Mouse (Mus musculus): ENCODE data around the gene Gm9918. TPM values are rescaled to one million over a fixed set of nuclear protein-coding genes. Genes with fewer than 3 reads are reported as not detected.

The Gm9918 gene
- polyA plus RNA-seq, 2 experiments = 0.04 TPM

GRCm38 (mm10) chr15:102246866-102247251, 23.5 kb upstream of the Gm9918 start:
- Histone ChIP-seq H3K9me3 (ENCODE audit: control insufficient read depth, low read length) (no peaks in the 10 kb centered on the region), H3K36me3 (replicated peaks; ENCODE audit: control insufficient read depth, insufficient read depth, low read depth) (no peaks in the 10 kb centered on the region), H3K27ac (no peak overlapping the region), H3K4me2 (ENCODE audit: low read depth) (peak overlapping the region; percentile 62), H3K4me1 (replicated peaks; ENCODE audit: control insufficient read depth in 2 of 2, insufficient read depth in 2 of 2, low read length in 1 of 2) (peaks cover 0 to 15% of the 10 kb centered on the region in 2 experiments; a peak in 2 of 4 replicates), H3K4me3 (ENCODE audit: insufficient read depth in 1 of 2, low read depth in 2 of 2, low read length in 2 of 2) (peak overlapping the region; percentile 51 to 64), H3K9ac (replicated peaks) (no peak overlapping the region), H3K27me3 (ENCODE audit: control insufficient read depth, insufficient read depth, low read length) (peaks cover 71% of the 10 kb centered on the region)
- DNase-seq (ENCODE audit: low read depth in 3 of 3, low spot score in 3 of 3) (peak in 2 of 3 experiments; percentile 24 to 46), ATAC-seq (ENCODE audit: insufficient read depth) (peak; percentile 53)
- under 1% methylated on average over 35 of the region's 35 CpGs for WGBS (ENCODE audit: insufficient replicate concordance)
- TF ChIP-seq CTCF (IDR thresholded peaks at IDR 0.05; ENCODE audit: low read depth) (no peak), EP300 (IDR thresholded peaks at IDR 0.05; ENCODE audit: low read depth) (no peak)

DNA sequence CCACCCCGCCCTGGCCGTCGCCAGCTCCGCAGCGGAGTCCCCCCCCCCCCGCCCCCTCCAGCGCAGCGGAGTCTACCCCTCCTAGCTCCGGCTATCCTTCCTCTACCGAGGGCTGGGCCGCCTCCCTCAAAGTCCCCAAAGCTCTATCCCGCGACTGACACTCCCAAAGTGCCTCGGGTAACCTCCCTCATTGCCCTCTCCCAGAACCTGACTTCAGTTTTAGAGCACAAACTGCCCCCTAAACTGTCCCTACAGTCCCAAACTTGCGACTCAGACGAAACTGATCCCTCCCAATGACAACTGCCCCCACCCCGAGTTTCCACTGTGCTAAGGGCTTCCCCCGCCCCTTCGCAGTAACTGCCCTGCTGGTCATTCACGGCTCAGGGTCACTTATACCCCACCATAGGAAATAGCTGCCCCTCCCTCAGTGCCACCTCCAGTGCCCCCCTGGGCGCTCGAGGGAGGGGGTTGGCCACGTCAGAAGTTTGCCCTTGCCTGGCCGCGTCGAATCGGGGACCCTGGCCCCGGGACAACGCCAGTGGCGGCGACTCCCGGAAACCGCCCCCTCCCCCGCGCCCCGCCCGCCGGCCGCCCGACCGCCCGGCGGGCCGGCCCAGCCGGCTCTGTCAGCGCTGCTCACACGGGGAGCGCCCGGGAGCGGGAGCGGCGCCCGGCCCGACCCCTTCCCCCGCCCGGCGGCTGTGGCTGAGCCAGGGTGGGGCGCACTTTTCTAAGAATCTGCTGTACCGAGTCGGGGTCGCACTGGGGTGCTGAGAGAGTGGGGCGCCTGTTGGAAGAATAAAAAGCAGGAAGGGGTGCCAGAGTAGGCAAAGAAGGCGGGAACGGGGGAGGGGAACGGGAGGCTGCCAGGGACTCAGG, 22.9 kb upstream of the Gm9918 start:
- peak; percentile 40 for ATAC-seq (ENCODE audit: insufficient read depth)
- under 1% methylated on average over 63 of the region's 65 CpGs for WGBS (ENCODE audit: insufficient replicate concordance)
- peaks cover 0 to 14% of the 10 kb centered on the region in 2 experiments; a peak in 2 of 4 replicates for H3K4me1 ChIP-seq (replicated peaks; ENCODE audit: control insufficient read depth in 2 of 2, insufficient read depth in 2 of 2, low read length in 1 of 2)
- DNase-seq (ENCODE audit: low read depth in 3 of 3, low spot score in 3 of 3) = no peak
- TF ChIP-seq CTCF (IDR thresholded peaks at IDR 0.05; ENCODE audit: low read depth) (no peak), EP300 (IDR thresholded peaks at IDR 0.05; ENCODE audit: low read depth) (no peak)
- H3K4me2 ChIP-seq (ENCODE audit: low read depth) = peak overlapping the region; percentile 62
- peaks cover 71% of the 10 kb centered on the region for H3K27me3 ChIP-seq (ENCODE audit: control insufficient read depth, insufficient read depth, low read length)
- H3K27ac ChIP-seq = no peak overlapping the region; the same call in 1 of the 2 replicates
- no peak overlapping the region for H3K9ac ChIP-seq (replicated peaks)
- H3K36me3 ChIP-seq (replicated peaks; ENCODE audit: control insufficient read depth, insufficient read depth, low read depth) = no peaks in the 10 kb centered on the region
- H3K9me3 ChIP-seq (ENCODE audit: control insufficient read depth, low read length) = no peaks in the 10 kb centered on the region
- peak overlapping the region; percentile 51 to 58 for H3K4me3 ChIP-seq (ENCODE audit: insufficient read depth in 1 of 2, low read depth in 2 of 2, low read length in 2 of 2)

- TF ChIP-seq EP300 (IDR thresholded peaks at IDR 0.05; ENCODE audit: low read depth) (no peak), CTCF (IDR thresholded peaks at IDR 0.05; ENCODE audit: low read depth) (no peak)
- H3K4me3 ChIP-seq (ENCODE audit: insufficient read depth in 1 of 2, low read depth in 2 of 2, low read length in 2 of 2) = peak overlapping the region; percentile 37 to 51
- H3K36me3 ChIP-seq (replicated peaks; ENCODE audit: control insufficient read depth, insufficient read depth, low read depth) = no peaks in the 10 kb centered on the region
- peaks cover 0 to 11% of the 10 kb centered on the region in 2 experiments; a peak in 2 of 4 replicates for H3K4me1 ChIP-seq (replicated peaks; ENCODE audit: control insufficient read depth in 2 of 2, insufficient read depth in 2 of 2, low read length in 1 of 2)
- peaks cover 70% of the 10 kb centered on the region for H3K27me3 ChIP-seq (ENCODE audit: control insufficient read depth, insufficient read depth, low read length)
- 11% methylated on average over 8 of the region's 8 CpGs for WGBS (ENCODE audit: insufficient replicate concordance)
- no peak for DNase-seq (ENCODE audit: low read depth in 3 of 3, low spot score in 3 of 3)
- H3K9me3 ChIP-seq (ENCODE audit: control insufficient read depth, low read length) = no peaks in the 10 kb centered on the region
- H3K27ac ChIP-seq = no peak overlapping the region
- no peak for ATAC-seq (ENCODE audit: insufficient read depth)
- peak overlapping the region; percentile 62 for H3K4me2 ChIP-seq (ENCODE audit: low read depth)
- no peak overlapping the region for H3K9ac ChIP-seq (replicated peaks)
Measured at GRCm38 (mm10) chr15:102248131-102248811, 22.1 kb upstream of the Gm9918 start.

DNA sequence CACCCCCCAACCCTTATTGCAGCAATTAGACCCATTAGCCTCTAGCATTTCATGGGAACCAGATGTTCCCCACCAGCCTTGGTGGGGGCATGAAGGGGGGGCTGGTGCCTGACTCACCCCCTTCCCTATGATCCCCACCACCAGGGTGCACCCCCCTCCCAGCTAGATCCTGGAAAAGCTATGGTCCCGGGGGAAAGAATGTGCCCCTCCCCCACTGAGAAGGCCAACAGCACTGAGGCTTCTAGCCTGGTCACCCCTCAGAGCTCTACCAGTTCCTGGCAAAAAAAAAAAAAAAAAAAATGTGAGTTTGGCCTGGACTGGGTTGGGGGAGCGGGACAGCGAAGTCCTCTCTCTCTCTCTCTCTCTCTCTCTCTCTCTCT, 21.6 kb upstream of the Gm9918 start:
- Histone ChIP-seq H3K9me3 (ENCODE audit: control insufficient read depth, low read length) (no peaks in the 10 kb centered on the region), H3K27me3 (ENCODE audit: control insufficient read depth, insufficient read depth, low read length) (peaks cover 67% of the 10 kb centered on the region), H3K4me1 (replicated peaks; ENCODE audit: control insufficient read depth in 2 of 2, insufficient read depth in 2 of 2, low read length in 1 of 2) (peaks cover 0 to 11% of the 10 kb centered on the region in 2 experiments; a peak in 2 of 4 replicates), H3K4me2 (ENCODE audit: low read depth) (no peak overlapping the region), H3K36me3 (replicated peaks; ENCODE audit: control insufficient read depth, insufficient read depth, low read depth) (no peaks in the 10 kb centered on the region), H3K27ac (no peak overlapping the region), H3K4me3 (ENCODE audit: insufficient read depth in 1 of 2, low read depth in 2 of 2, low read length in 2 of 2) (no peak overlapping the region), H3K9ac (replicated peaks) (no peak overlapping the region)
- 9% methylated on average over 3 of the region's 3 CpGs for WGBS (ENCODE audit: insufficient replicate concordance)
- ATAC-seq (ENCODE audit: insufficient read depth) = no peak
- TF ChIP-seq CTCF (IDR thresholded peaks at IDR 0.05; ENCODE audit: low read depth) (no peak), EP300 (IDR thresholded peaks at IDR 0.05; ENCODE audit: low read depth) (no peak)
- no peak for DNase-seq (ENCODE audit: low read depth in 3 of 3, low spot score in 3 of 3)

DNA sequence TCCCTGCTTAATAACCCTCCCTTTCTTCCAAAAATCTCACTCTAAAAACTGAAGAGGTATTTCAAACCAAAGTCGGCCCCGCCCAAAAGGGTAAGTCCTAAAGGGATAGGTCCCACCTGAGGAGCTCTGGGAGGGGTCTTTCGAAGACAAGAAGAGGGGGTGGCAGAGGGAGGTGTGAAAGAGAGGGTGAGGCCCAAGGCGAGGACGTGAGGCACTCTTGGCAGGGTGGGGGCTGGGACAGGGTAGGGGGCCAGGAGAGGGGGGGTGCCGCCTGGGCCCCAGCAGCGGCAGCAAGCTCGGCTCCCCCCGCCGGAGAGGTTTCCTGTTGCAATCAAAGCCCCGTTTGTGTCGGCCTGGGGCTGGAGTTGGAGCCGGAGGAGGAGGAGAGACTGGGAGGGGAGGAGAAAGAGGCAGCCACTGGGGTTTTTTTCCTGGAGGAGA, 21.1 kb upstream of the Gm9918 start:
- ATAC-seq (ENCODE audit: insufficient read depth) (no peak), DNase-seq (ENCODE audit: low read depth in 3 of 3, low spot score in 3 of 3) (no peak)
- WGBS (ENCODE audit: insufficient replicate concordance) = 2% methylated on average over 13 of the region's 13 CpGs
- Histone ChIP-seq H3K4me3 (ENCODE audit: insufficient read depth in 1 of 2, low read depth in 2 of 2, low read length in 2 of 2) (no peak overlapping the region), H3K4me1 (replicated peaks; ENCODE audit: control insufficient read depth in 2 of 2, insufficient read depth in 2 of 2, low read length in 1 of 2) (peaks cover 0 to 7% of the 10 kb centered on the region in 2 experiments; a peak in 1 of 4 replicates), H3K4me2 (ENCODE audit: low read depth) (no peak overlapping the region; the same call in 1 of the 2 replicates), H3K27me3 (ENCODE audit: control insufficient read depth, insufficient read depth, low read length) (peaks cover 62% of the 10 kb centered on the region), H3K9me3 (ENCODE audit: control insufficient read depth, low read length) (no peaks in the 10 kb centered on the region), H3K36me3 (replicated peaks; ENCODE audit: control insufficient read depth, insufficient read depth, low read depth) (no peaks in the 10 kb centered on the region), H3K27ac (no peak overlapping the region), H3K9ac (replicated peaks) (no peak overlapping the region)
- TF ChIP-seq CTCF (IDR thresholded peaks at IDR 0.05; ENCODE audit: low read depth) = no peak
- no peak for TF ChIP-seq EP300 (IDR thresholded peaks at IDR 0.05; ENCODE audit: low read depth)
